Mouse (Mus musculus): ENCODE measurements at regions not wholly inside any gene's neighbourhood (a gene's known extent, or its start where the extent isn't known, plus 50 kb on each side); places are given as distances from the start of the nearest gene placed in this dataset.

DNA sequence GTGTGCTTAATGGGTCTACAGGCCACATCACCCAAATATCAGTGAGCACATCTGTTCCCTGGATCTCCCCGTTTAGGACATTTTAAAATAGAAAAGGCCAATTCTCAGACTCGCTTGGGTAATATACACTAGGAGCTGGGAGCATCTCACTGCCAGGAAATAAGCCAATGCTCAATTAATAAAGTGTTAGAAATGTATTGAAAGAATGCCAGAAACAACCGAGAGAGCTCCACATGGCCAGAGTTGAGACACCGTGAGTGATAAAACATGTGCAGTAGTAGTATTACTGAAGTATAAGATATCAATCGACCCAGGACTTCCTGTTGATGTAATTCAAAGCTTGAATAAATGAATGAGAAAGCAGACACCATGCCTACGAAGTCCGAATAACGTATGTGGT, 127.1 kb upstream of the Tnp1 start:
- no peak for DNase-seq (ENCODE audit: low read depth, low spot score)
- TF ChIP-seq MYB (IDR thresholded peaks at IDR 0.05; ENCODE audit: low read depth, low read length) (no peak), RAD21 (IDR thresholded peaks at IDR 0.05; ENCODE audit: low read depth, low read length) (no peak), POLR2A (IDR thresholded peaks at IDR 0.05; ENCODE audit: control insufficient read depth in 1 of 2, insufficient read depth in 1 of 2, low read depth in 1 of 2, low read length in 2 of 2, poor library complexity in 1 of 2) (no peak), MXI1 (IDR thresholded peaks at IDR 0.05; ENCODE audit: low read depth, low read length) (no peak), EP300 (IDR thresholded peaks at IDR 0.05; ENCODE audit: low read depth in 1 of 2, low read length in 2 of 2) (no peak), POLR2AphosphoS2 (IDR thresholded peaks at IDR 0.05; ENCODE audit: low read length) (no peak), ZMIZ1 (IDR thresholded peaks at IDR 0.05; ENCODE audit: low read depth, low read length) (no peak), MYC (IDR thresholded peaks at IDR 0.05; ENCODE audit: low read depth, low read length) (no peak), ETS1 (IDR thresholded peaks at IDR 0.05; ENCODE audit: low read depth, low read length) (no peak), USF2 (IDR thresholded peaks at IDR 0.05; ENCODE audit: borderline replicate concordance in 1 of 2, insufficient read depth in 1 of 2, low read depth in 1 of 2, low read length in 2 of 2) (no peak), MAZ (IDR thresholded peaks at IDR 0.05; ENCODE audit: low read depth, low read length) (no peak), TCF12 (IDR thresholded peaks at IDR 0.05; ENCODE audit: low read depth, low read length) (no peak), BHLHE40 (IDR thresholded peaks at IDR 0.05; ENCODE audit: borderline replicate concordance, low read depth, low read length) (no peak), MEF2A (IDR thresholded peaks at IDR 0.05; ENCODE audit: extremely low read depth, insufficient replicate concordance, low read depth, low read length, poor library complexity, severe bottlenecking) (no peak), CHD2 (IDR thresholded peaks at IDR 0.05; ENCODE audit: low read length) (no peak), ZKSCAN1 (IDR thresholded peaks at IDR 0.05; ENCODE audit: low read depth, low read length) (no peak), SMC3 (IDR thresholded peaks at IDR 0.05; ENCODE audit: low read depth, low read length) (no peak), JUND (IDR thresholded peaks at IDR 0.05; ENCODE audit: low read depth, low read length) (no peak)
- no peaks in the 10 kb centered on the region for H3K9me3 ChIP-seq (replicated peaks; ENCODE audit: insufficient read depth, low read length)
- no peak overlapping the region for H3K9ac ChIP-seq (ENCODE audit: control insufficient read depth, low read depth, low read length, poor library complexity, severe bottlenecking)
- no peaks in the 10 kb centered on the region for H3K27me3 ChIP-seq (ENCODE audit: control insufficient read depth in 1 of 2, insufficient read depth in 2 of 2, low read length in 2 of 2)
- H3K27ac ChIP-seq (ENCODE audit: control insufficient read depth, low read depth, low read length) = no peak overlapping the region
- H3K4me3 ChIP-seq (ENCODE audit: control insufficient read depth in 1 of 2, insufficient read depth in 1 of 2, low read depth in 2 of 2, low read length in 2 of 2) = no peak overlapping the region
- no peaks in the 10 kb centered on the region for H3K4me1 ChIP-seq (ENCODE audit: control insufficient read depth in 1 of 2, insufficient read depth in 2 of 2, low read length in 2 of 2)
- no peaks in the 10 kb centered on the region for H3K36me3 ChIP-seq (ENCODE audit: control insufficient read depth in 1 of 2, insufficient read depth in 2 of 2, low read length in 2 of 2)
- H3K79me2 ChIP-seq (ENCODE audit: control insufficient read depth, insufficient read depth, low read length, poor library complexity) = no peaks in the 10 kb centered on the region

DNA sequence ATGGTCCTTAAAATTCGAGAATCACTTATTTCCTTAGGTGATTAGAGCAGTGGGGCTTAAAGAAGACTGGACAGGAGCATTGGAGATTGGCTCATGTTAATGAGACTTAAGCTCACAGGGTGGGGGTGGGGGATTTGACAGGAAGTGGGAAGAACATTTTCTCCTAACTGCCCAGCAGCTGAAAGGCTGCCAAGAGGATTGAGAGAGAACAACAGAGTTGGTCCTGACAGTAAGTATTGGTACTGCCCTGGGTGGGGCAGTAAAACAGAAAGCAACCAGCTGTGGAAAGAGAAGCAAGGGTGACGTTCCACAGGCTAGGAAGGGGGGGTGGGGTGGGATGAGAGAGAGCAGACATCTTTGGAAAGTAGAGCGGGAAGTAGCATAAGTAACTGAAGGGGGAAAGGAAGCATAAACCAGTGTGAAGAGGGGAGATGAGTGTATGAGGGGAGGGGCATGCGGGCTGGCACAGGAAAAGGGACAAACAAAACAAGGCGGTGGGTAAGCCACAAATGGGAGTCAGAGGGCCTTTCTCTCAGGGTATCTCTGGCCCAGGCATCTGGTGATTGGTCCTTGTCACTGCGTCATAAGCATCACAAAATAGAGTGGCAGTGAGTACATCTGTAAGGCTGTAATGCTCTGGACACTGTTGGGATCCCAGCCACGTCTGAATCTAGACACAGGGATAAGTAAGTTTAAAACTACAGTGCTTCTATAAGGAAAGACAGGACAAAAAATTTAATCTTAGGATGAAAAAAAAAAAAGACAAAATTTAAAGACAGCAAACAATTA, 125.0 kb upstream of the Tnp1 start:
- H3K4me3 ChIP-seq (ENCODE audit: control insufficient read depth in 1 of 2, insufficient read depth in 1 of 2, low read depth in 2 of 2, low read length in 2 of 2) = no peak overlapping the region
- H3K27me3 ChIP-seq (ENCODE audit: control insufficient read depth in 1 of 2, insufficient read depth in 2 of 2, low read length in 2 of 2) = no peaks in the 10 kb centered on the region
- H3K36me3 ChIP-seq (ENCODE audit: control insufficient read depth in 1 of 2, insufficient read depth in 2 of 2, low read length in 2 of 2) = no peaks in the 10 kb centered on the region
- no peak overlapping the region for H3K27ac ChIP-seq (ENCODE audit: control insufficient read depth, low read depth, low read length)
- no peaks in the 10 kb centered on the region for H3K9me3 ChIP-seq (replicated peaks; ENCODE audit: insufficient read depth, low read length)
- no peak for DNase-seq (ENCODE audit: low read depth, low spot score)
- H3K9ac ChIP-seq (ENCODE audit: control insufficient read depth, low read depth, low read length, poor library complexity, severe bottlenecking) = no peak overlapping the region
- no peaks in the 10 kb centered on the region for H3K4me1 ChIP-seq (ENCODE audit: control insufficient read depth in 1 of 2, insufficient read depth in 2 of 2, low read length in 2 of 2)
- no peaks in the 10 kb centered on the region for H3K79me2 ChIP-seq (ENCODE audit: control insufficient read depth, insufficient read depth, low read length, poor library complexity)
- TF ChIP-seq POLR2AphosphoS5 (IDR thresholded peaks at IDR 0.05; ENCODE audit: borderline replicate concordance, low read depth, low read length) = no peak
- no peak for TF ChIP-seq USF2 (IDR thresholded peaks at IDR 0.05; ENCODE audit: borderline replicate concordance in 1 of 2, insufficient read depth in 1 of 2, low read depth in 1 of 2, low read length in 2 of 2)
- no peak for TF ChIP-seq KAT2A (conservative IDR thresholded peaks at IDR 0.05; ENCODE audit: low read depth, low read length)
- no peak for TF ChIP-seq MYB (IDR thresholded peaks at IDR 0.05; ENCODE audit: low read depth, low read length)
- no peak for TF ChIP-seq MAZ (IDR thresholded peaks at IDR 0.05; ENCODE audit: low read depth, low read length)
- TF ChIP-seq MYC (IDR thresholded peaks at IDR 0.05; ENCODE audit: low read depth, low read length) = no peak
- no peak for TF ChIP-seq TAL1 (IDR thresholded peaks at IDR 0.05; ENCODE audit: low read length)
- TF ChIP-seq MXI1 (IDR thresholded peaks at IDR 0.05; ENCODE audit: low read depth, low read length) = no peak
- no peak for TF ChIP-seq MAX (IDR thresholded peaks at IDR 0.05; ENCODE audit: low read length)
- no peak for TF ChIP-seq TBP (IDR thresholded peaks at IDR 0.05; ENCODE audit: low read depth, low read length)
